Mouse (Mus musculus) small intestine, adult 2 months (tissue): ENCODE results near the gene Dis3l2. TPM values are rescaled to one million over a fixed set of nuclear protein-coding genes. Genes with fewer than 3 reads are reported as not detected.

Experiments used
- H3K27ac ChIP-seq: fragments of 200-500 bp; 2 replicates; pipeline ENCODE4 v1.5.1; 2012; ENCODE audit warnings: low read depth, low read length, control low read depth, inconsistent platforms; ENCODE audit not compliant: insufficient read depth
- H3K27me3 ChIP-seq: fragments of 200-500 bp; 2 replicates; pipeline ENCODE4 v1.6.1; 2012; ENCODE audit warnings: mild to moderate bottlenecking, moderate library complexity, low read length, inconsistent platforms; ENCODE audit not compliant: control insufficient read depth, insufficient read depth
- H3K36me3 ChIP-seq: fragments of 200-500 bp; 2 replicates; pipeline ENCODE4 v1.6.1; 2012; ENCODE audit warnings: mild to moderate bottlenecking, low read length, control low read depth, inconsistent platforms; ENCODE audit not compliant: control insufficient read depth, insufficient read depth
- H3K4me1 ChIP-seq: fragments of 200-500 bp; 2 replicates; pipeline ENCODE4 v1.6.1; 2012; ENCODE audit warnings: low read length, inconsistent platforms, mixed read lengths; ENCODE audit not compliant: control insufficient read depth, insufficient read depth, insufficient read length
- H3K4me3 ChIP-seq: fragments of 200-500 bp; 2 replicates; pipeline ENCODE4 v1.5.1; 2012; ENCODE audit warnings: low read depth, mild to moderate bottlenecking, control low read depth, inconsistent platforms, low read length, moderate library complexity
- CTCF ChIP-seq: fragments of 200-500 bp; IDR thresholded peaks from 2 replicates; pipeline ENCODE4 v1.5.1; 2012; ENCODE audit warnings: low read depth, mild to moderate bottlenecking, control low read depth, inconsistent platforms, low read length, moderate library complexity, mixed read lengths; ENCODE audit not compliant: insufficient replicate concordance, insufficient read length; ENCODE audit errors: extremely low read depth
- POLR2A ChIP-seq: fragments of 200-500 bp; IDR thresholded peaks from 2 replicates; pipeline ENCODE4 v1.6.1; 2012; ENCODE audit warnings: low read depth, mild to moderate bottlenecking, control low read depth, inconsistent platforms, low read length, moderate library complexity
- WGBS: fragments of 180-500 bp; shearing (Covaris S2); methylation state at CpG from one replicate; pipeline ENCODE4 v1.1.7; 2018; 5-methylcytosine and 5-hydroxymethylcytosine counted together
- polyA plus RNA-seq: library from polyadenylated mRNA; depleted of rRNA; stranded (reverse); fragments of >200 nt; gene quantifications from 2 replicates; pipeline ENCODE4 v1.2.3, GENCODE M21; 2012; rRNA removed

Gene Dis3l2
- polyA plus RNA-seq, result 4.6 and 9.1 TPM in 2 replicates

- Histone ChIP-seq H3K4me3 (peak within 1 kb of the TSS; percentile 87), H3K36me3 (no peaks in the 10 kb centered on the region), H3K4me1 (no peaks in the 10 kb centered on the region; the same call in 1 of the 2 replicates), H3K27me3 (no peaks in the 10 kb centered on the region), H3K27ac (peak within 1 kb of the TSS; percentile 48)
- TF ChIP-seq CTCF, result no peak
- no peak for TF ChIP-seq POLR2A
- 3% methylated on average over 53 of the region's 54 CpGs for WGBS
Measured at GRCm38 (mm10) chr1:86703300-86703964, at the start of gene Dis3l2. Dis3l2 (plus strand) TSS chr1:86703808.

- Histone ChIP-seq H3K4me1 (no peaks in the 10 kb centered on the region), H3K27ac (no peak overlapping the region), H3K36me3 (no peaks in the 10 kb centered on the region), H3K27me3 (no peaks in the 10 kb centered on the region), H3K4me3 (no peak overlapping the region)
- TF ChIP-seq CTCF (no peak), POLR2A (no peak)
- 62% methylated on average over 5 of the region's 5 CpGs for WGBS
Measured at GRCm38 (mm10) chr1:86657071-86657470, 46.5 kb upstream of the Dis3l2 start.

GRCm38 (mm10) chr1:86665091-86665490 lies 38.5 kb upstream of the Dis3l2 start:
- no peaks in the 10 kb centered on the region for H3K36me3 ChIP-seq
- no peak for TF ChIP-seq POLR2A
- no peak for TF ChIP-seq CTCF
- no peak overlapping the region for H3K4me3 ChIP-seq
- H3K27ac ChIP-seq, result no peak overlapping the region
- H3K4me1 ChIP-seq, result peaks cover 6% of the 10 kb centered on the region
- 52% methylated on average over 2 of the region's 2 CpGs for WGBS
- peaks cover 6% of the 10 kb centered on the region for H3K27me3 ChIP-seq

- under 1% methylated on average over 44 of the region's 44 CpGs for WGBS
- Histone ChIP-seq H3K36me3 (no peaks in the 10 kb centered on the region), H3K27ac (no peak overlapping the region), H3K4me3 (peak overlapping the region; percentile 62), H3K27me3 (peaks cover 17% of the 10 kb centered on the region), H3K4me1 (peaks cover 8% of the 10 kb centered on the region)
- TF ChIP-seq POLR2A (no peak), CTCF (peak; percentile 73)
Measured at GRCm38 (mm10) chr1:86669552-86670273, 33.9 kb upstream of the Dis3l2 start.

GRCm38 (mm10) chr1:86670279-86671038 lies 33.1 kb upstream of the Dis3l2 start, which contains the start of gene Nppc:
Nppc (minus strand) TSS chr1:86670571.
- no peak within 1 kb of the TSS for H3K27ac ChIP-seq
- peaks cover 17% of the 10 kb centered on the region for H3K27me3 ChIP-seq
- peak within 1 kb of the TSS; percentile 62 for H3K4me3 ChIP-seq
- TF ChIP-seq CTCF (no peak), POLR2A (no peak)
- H3K36me3 ChIP-seq, result no peaks in the 10 kb centered on the region
- peaks cover 8% of the 10 kb centered on the region for H3K4me1 ChIP-seq
- WGBS, result 4% methylated on average over 58 of the region's 59 CpGs

- H3K27ac ChIP-seq, result no peak overlapping the region
- no peak for TF ChIP-seq POLR2A
- TF ChIP-seq CTCF, result no peak
- no peak overlapping the region for H3K4me3 ChIP-seq
- H3K27me3 ChIP-seq, result peaks cover 17% of the 10 kb centered on the region
- no peaks in the 10 kb centered on the region for H3K36me3 ChIP-seq
- H3K4me1 ChIP-seq, result peaks cover 8% of the 10 kb centered on the region
- WGBS, result 56% methylated on average over 9 of the region's 9 CpGs
Measured at GRCm38 (mm10) chr1:86674385-86674784, 29.2 kb upstream of the Dis3l2 start.

GRCm38 (mm10) chr1:86675126-86675525 lies 28.5 kb upstream of the Dis3l2 start:
- Histone ChIP-seq H3K4me3 (no peak overlapping the region), H3K27ac (no peak overlapping the region), H3K27me3 (peaks cover 10% of the 10 kb centered on the region), H3K4me1 (peaks cover 2% of the 10 kb centered on the region), H3K36me3 (no peaks in the 10 kb centered on the region)
- 86% methylated on average over 12 of the region's 12 CpGs for WGBS
- no peak for TF ChIP-seq CTCF
- no peak for TF ChIP-seq POLR2A
